Mouse (Mus musculus) olfactory bulb, adult 2 months (tissue): ENCODE measurements around the gene 4931409K22Rik.

ENCODE experiments used
- CTCF ChIP-seq: fragments of 200-500 bp; IDR thresholded peaks from 2 replicates; pipeline ENCODE4 v1.5.1; 2012; ENCODE audit warnings: low read depth, mild to moderate bottlenecking, low read length, moderate library complexity; ENCODE audit not compliant: insufficient read depth
- POLR2A ChIP-seq: fragments of 200-500 bp; IDR thresholded peaks from 2 replicates; pipeline ENCODE4 v1.6.1; 2012; ENCODE audit warnings: mild to moderate bottlenecking, low read depth, low read length, moderate library complexity; ENCODE audit not compliant: insufficient read depth

GRCm38 (mm10) chr5:24527780-24528179 is 28.8 kb downstream of the 4931409K22Rik start:
- no peak for TF ChIP-seq CTCF
- TF ChIP-seq POLR2A, result no peak
